Mouse (Mus musculus) forebrain, embryonic 14.5 days (tissue): Measurements from ENCODE around the gene Hecw1. TPM values are rescaled to one million over a fixed set of nuclear protein-coding genes. Genes with fewer than 3 reads are reported as not detected.
"Not testable (repeated sequence)": the region's sequence is repeated elsewhere in the genome, so short reads cannot be mapped to it uniquely, and the experiment has no call there.

ENCODE experiments used
- ATAC-seq: fragments of 200-750 bp; cut with Nextera tagmentation; 2 replicates; pipeline ENCODE4 v1.8.0; 2017; ENCODE audit warnings: mild to moderate bottlenecking, moderate library complexity
- DNase-seq: peaks from one replicate; pipeline ENCODE4 v3.0.0-alpha.2; 2015; ENCODE audit warnings: low spot score
- H3K27ac ChIP-seq: fragments of 300-500 bp; sonication (generic); 2 replicates; pipeline ENCODE4 v1.5.1; 2014; ENCODE audit warnings: low read depth, mild to moderate bottlenecking, control low read depth, low read length, moderate library complexity
- H3K27me3 ChIP-seq: fragments of 300-500 bp; sonication (generic); replicated peaks from 2 replicates; pipeline ENCODE4 v1.6.1; 2014; ENCODE audit warnings: low read length, control low read depth, mixed read lengths; ENCODE audit not compliant: control insufficient read depth, insufficient read depth
- H3K36me3 ChIP-seq: fragments of 300-500 bp; sonication (generic); 2 replicates; pipeline ENCODE4 v1.6.1; 2014; ENCODE audit warnings: low read length, control low read depth; ENCODE audit not compliant: control insufficient read depth, insufficient read depth
- H3K4me1 ChIP-seq: fragments of 300-500 bp; sonication (generic); 2 replicates; pipeline ENCODE4 v1.6.1; 2014; ENCODE audit warnings: antibody characterized with exemption, low read length, control low read depth; ENCODE audit not compliant: control insufficient read depth, insufficient read depth
- H3K4me2 ChIP-seq: fragments of 300-500 bp; sonication (generic); 2 replicates; pipeline ENCODE4 v1.6.1; 2014; ENCODE audit warnings: mild to moderate bottlenecking, control low read depth, low read length
- H3K4me3 ChIP-seq: fragments of 300-500 bp; sonication (generic); 2 replicates; pipeline ENCODE4 v1.5.1; 2014; ENCODE audit warnings: low read depth, low read length, control low read depth
- H3K9ac ChIP-seq: fragments of 300-500 bp; sonication (generic); 2 replicates; pipeline ENCODE4 v1.6.1; 2014; ENCODE audit warnings: mild to moderate bottlenecking, low read length, control low read depth, moderate library complexity
- H3K9me3 ChIP-seq: fragments of 300-500 bp; sonication (generic); replicated peaks from 2 replicates; pipeline ENCODE4 v1.6.1; 2016; ENCODE audit warnings: low read length, control low read depth, mixed read lengths; ENCODE audit not compliant: control insufficient read depth
- WGBS: fragments of 180-500 bp; shearing (Covaris S2); extraction: QIAGEN DNeasy Blood & Tissue Kit; methylation state at CpG from one replicate; pipeline ENCODE4 v1.1.7; 2014; 5-methylcytosine and 5-hydroxymethylcytosine counted together
- polyA plus RNA-seq: library from polyadenylated mRNA; unstranded; fragments of >200 nt; fragmentation: Nextera tagmentation; extraction: Ambion mirVana; gene quantifications from 2 replicates; pipeline ENCODE4 v1.2.1, GENCODE M21; 2014

Gene Hecw1
- polyA plus RNA-seq, 1 experiment from 2014 or later, result 29.2 TPM

- Histone ChIP-seq H3K27me3 (no peaks in the 10 kb centered on the region), H3K9ac (no peak overlapping the region), H3K27ac (no peak overlapping the region), H3K36me3 (peaks cover 11% of the 10 kb centered on the region; the same call in 1 of the 2 replicates), H3K9me3 (no peaks in the 10 kb centered on the region), H3K4me1 (no peaks in the 10 kb centered on the region), H3K4me3 (no peak overlapping the region), H3K4me2 (no peak overlapping the region)
- DNase-seq (no peak), ATAC-seq (no peak)
- WGBS, result 55% methylated on average over 2 of the region's 2 CpGs
Measured at GRCm38 (mm10) chr13:14302921-14303320, 220.1 kb downstream of the Hecw1 start.

- ATAC-seq, result no peak
- Histone ChIP-seq H3K9me3 (no peaks in the 10 kb centered on the region), H3K27ac (no peak overlapping the region), H3K36me3 (0 out of 2 replicates have a peak, but pooled peaks cover 3% of the 10 kb centered on the region), H3K4me1 (no peaks in the 10 kb centered on the region), H3K4me2 (no peak overlapping the region), H3K27me3 (no peaks in the 10 kb centered on the region), H3K4me3 (no peak overlapping the region), H3K9ac (no peak overlapping the region)
- DNase-seq, result no peak
- 22% methylated on average over 1 of the region's 1 CpGs for WGBS
Measured at GRCm38 (mm10) chr13:14290016-14290415, 233.0 kb downstream of the Hecw1 start.

- Histone ChIP-seq H3K4me1 (no peaks in the 10 kb centered on the region), H3K36me3 (no peaks in the 10 kb centered on the region), H3K4me2 (no peak overlapping the region), H3K27me3 (no peaks in the 10 kb centered on the region), H3K9me3 (no peaks in the 10 kb centered on the region), H3K27ac (no peak overlapping the region), H3K9ac (no peak overlapping the region), H3K4me3 (no peak overlapping the region)
- ATAC-seq (no peak), DNase-seq (no peak)
Measured at GRCm38 (mm10) chr13:14271476-14271875, 251.6 kb downstream of the Hecw1 start.

GRCm38 (mm10) chr13:14260939-14261338, 262.1 kb downstream of the Hecw1 start:
- H3K9me3 ChIP-seq, H3K4me2 ChIP-seq, H3K36me3 ChIP-seq, H3K27ac ChIP-seq, H3K4me1 ChIP-seq, H3K27me3 ChIP-seq, H3K4me3 ChIP-seq, DNase-seq, ATAC-seq, H3K9ac ChIP-seq: not testable (repeated sequence)
- 19% methylated on average over 9 of the region's 9 CpGs for WGBS

- no peaks in the 10 kb centered on the region for H3K9me3 ChIP-seq
- H3K4me3 ChIP-seq, result no peak overlapping the region
- DNase-seq (no peak), ATAC-seq (no peak)
- no peaks in the 10 kb centered on the region for H3K4me1 ChIP-seq
- H3K9ac ChIP-seq, result no peak overlapping the region
- no peaks in the 10 kb centered on the region for H3K27me3 ChIP-seq
- H3K36me3 ChIP-seq, result no peaks in the 10 kb centered on the region
- 46% methylated on average over 2 of the region's 2 CpGs for WGBS
- H3K4me2 ChIP-seq, result no peak overlapping the region
- no peak overlapping the region for H3K27ac ChIP-seq
Measured at GRCm38 (mm10) chr13:14245946-14246345, 277.1 kb downstream of the Hecw1 start.

- H3K4me3 ChIP-seq, result no peak overlapping the region
- H3K36me3 ChIP-seq, result peaks cover 19% of the 10 kb centered on the region; the same call in 1 of the 2 replicates
- no peaks in the 10 kb centered on the region for H3K4me1 ChIP-seq
- 91% methylated on average over 3 of the region's 3 CpGs for WGBS
- no peaks in the 10 kb centered on the region for H3K9me3 ChIP-seq
- no peak overlapping the region for H3K9ac ChIP-seq
- ATAC-seq (no peak), DNase-seq (no peak)
- H3K27ac ChIP-seq, result no peak overlapping the region
- H3K4me2 ChIP-seq, result no peak overlapping the region
- no peaks in the 10 kb centered on the region for H3K27me3 ChIP-seq
Measured at GRCm38 (mm10) chr13:14179669-14180068, 343.4 kb downstream of the Hecw1 start.

- Histone ChIP-seq H3K4me2 (no peak overlapping the region), H3K4me3 (no peak overlapping the region), H3K36me3 (peaks cover 17% of the 10 kb centered on the region; the same call in 1 of the 2 replicates), H3K27ac (no peak overlapping the region), H3K9ac (no peak overlapping the region), H3K27me3 (no peaks in the 10 kb centered on the region), H3K9me3 (no peaks in the 10 kb centered on the region), H3K4me1 (no peaks in the 10 kb centered on the region)
- WGBS, result 81% methylated on average over 1 of the region's 1 CpGs
- ATAC-seq (no peak; the same call in 1 of the 2 replicates), DNase-seq (peak; percentile 12)
Measured at GRCm38 (mm10) chr13:14177989-14178388, 345.0 kb downstream of the Hecw1 start.

Other genes starting within 250 kb of the Hecw1 start
- gene Mrpl32, start 89.9 kb upstream of the Hecw1 start, polyA plus RNA-seq, result 118 and 136 TPM in 2 replicates
- gene Psma2, start 90.0 kb upstream of the Hecw1 start, polyA plus RNA-seq, result 211 and 245 TPM in 2 replicates
- gene AW209491, start 106.9 kb upstream of the Hecw1 start, polyA plus RNA-seq, result 37.3 and 42.6 TPM in 2 replicates